Mouse (Mus musculus): ENCODE data around the gene Macrod1.

Gene Macrod1

DNA sequence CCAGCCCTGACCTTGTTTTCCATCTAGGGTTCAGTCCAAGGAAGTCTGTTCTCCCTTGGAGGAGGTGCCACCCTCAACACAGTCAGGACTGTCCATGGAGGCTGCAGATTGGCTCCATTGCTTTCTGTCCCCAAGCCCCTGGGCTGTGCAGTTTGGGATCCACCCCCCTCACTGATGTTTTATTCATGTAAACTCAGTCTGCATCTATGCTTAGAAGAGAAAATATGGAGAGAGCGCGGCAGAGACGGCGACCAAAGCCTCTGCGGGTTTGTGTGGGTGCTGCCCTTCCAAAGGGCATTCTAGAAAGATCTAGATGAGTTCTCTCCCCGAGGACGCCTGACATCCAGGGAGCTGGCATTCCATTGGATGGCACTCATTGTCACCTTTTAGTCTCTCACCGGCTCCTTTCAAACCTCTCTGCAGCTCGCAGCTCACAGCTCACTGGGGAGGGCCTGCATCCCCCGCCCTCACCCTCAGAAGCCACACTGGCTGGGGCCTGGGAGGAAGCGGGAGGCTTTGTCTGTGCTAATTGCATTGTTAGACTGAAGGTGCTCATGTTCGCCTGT, 84.3 kb downstream of the Macrod1 start:
- no peak for DNase-seq (ENCODE audit: low spot score in 2 of 2)

DNA sequence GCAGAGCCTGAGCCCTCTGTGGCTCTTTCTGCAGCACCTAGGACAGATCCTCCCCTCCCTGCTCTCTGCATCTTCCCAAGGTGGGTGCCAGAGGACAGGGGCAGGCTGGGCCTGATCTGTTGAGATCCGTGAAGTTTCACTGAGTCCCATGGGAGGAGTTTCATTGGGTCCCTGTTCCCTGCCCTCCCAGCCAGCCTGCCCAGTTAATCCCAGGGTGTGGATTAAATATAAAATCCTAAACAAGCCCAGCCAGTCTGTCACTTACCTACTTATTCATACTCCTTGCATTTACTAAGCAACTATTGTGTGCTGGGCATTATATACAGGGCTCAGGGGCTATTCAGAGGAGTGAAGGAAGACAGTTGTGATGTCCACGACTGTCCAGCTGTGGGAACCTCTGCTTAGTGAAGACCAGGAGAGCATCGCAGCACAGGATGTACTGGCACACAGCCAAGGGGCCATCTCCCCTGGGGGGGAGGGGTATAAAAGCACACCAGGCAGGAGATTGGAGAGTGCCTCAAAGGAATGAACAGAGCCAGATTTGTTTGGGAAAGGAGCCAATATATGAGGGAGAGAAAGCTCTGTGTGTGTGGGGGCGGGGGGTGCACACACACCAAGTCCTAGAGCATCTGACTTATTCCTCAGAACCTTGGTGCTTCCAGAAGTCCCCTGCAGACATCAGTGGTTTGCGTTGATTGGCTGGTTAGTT, 85.8 kb downstream of the Macrod1 start:
- no peak for DNase-seq (ENCODE audit: low spot score in 2 of 2)

DNA sequence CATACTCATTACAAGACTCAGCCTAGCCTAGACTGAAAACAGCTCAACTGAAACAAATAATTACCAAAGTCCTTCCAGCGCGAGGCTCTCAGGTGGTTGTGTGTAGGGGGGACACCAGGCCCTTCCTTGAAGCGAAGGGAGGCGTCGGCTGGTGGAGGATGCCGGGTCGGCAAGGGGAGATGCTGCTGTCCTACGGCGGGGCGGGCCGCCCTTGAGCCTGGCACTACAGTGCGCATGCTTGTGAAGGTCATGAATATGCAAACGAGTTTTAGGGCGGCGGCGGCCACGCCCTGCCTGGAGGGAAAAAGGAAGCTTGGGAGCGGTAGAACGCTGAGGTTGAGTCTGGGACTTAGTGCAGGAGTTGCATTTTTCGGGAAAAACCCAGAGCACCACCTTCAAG, 87.2 kb downstream of the Macrod1 start:
- DNase-seq (ENCODE audit: low spot score in 2 of 2), result peak; percentile 32 to 47

DNA sequence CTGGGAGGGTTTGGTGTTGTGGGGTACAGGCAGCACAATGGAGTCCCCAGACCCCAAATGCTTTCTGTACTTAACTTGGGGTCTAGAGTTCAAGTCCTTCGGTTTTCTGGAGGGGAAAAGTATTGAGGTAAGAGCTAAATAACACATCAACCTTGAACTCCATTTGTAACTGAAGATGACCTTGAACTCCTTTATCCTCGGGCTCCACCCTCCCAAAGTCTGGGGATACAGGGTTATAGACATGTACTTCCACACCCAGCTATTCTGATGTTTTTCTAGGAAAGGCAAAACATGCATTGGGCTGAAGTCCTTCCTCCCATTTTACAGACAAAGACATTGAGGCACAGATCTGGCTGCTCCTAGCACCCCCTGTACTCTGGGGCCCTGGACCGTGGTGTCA, 87.8 kb downstream of the Macrod1 start:
- no peak for DNase-seq (ENCODE audit: low spot score in 2 of 2)

DNA sequence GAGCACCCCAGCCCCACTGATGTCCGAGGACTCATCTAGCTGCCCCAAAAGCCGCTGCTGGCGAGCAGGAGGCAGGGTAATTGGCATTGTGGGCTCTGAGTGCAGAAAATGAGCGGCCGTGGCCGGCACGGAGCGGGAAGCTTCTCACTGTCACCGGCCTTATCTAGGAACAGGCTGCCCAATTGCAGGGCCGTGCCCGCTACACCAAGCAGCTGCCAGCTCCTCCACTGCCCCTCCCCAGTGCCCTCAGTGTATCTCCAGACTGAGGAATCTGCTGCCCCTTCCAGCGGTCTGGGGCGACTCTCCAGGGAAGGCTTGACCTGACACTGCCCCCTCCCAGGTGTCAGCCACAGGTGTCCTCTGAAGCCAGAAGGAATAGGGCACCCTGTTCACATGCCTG, 89.8 kb downstream of the Macrod1 start:
- no peak for DNase-seq (ENCODE audit: low spot score in 2 of 2)

DNA sequence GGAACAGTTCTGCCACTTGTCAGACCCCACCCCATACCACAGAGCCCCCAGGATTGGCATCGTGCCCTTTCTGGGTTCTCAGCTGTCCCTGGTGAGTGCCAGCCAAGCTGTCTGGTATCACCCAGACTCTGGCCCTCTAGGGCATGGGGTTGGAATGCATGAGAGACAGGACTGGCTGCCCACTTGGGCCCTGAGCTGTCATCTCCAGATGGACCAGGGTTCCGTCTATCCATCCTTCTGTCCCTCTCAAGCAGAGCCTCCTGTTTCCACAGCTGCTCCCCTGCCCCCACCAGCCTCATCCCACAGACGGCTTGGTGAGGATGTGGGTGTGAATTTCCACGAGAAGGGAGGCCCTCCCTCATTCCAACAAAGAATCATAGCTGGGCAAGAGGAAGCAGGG, 91.5 kb downstream of the Macrod1 start:
- no peak for DNase-seq (ENCODE audit: low spot score in 2 of 2)

DNA sequence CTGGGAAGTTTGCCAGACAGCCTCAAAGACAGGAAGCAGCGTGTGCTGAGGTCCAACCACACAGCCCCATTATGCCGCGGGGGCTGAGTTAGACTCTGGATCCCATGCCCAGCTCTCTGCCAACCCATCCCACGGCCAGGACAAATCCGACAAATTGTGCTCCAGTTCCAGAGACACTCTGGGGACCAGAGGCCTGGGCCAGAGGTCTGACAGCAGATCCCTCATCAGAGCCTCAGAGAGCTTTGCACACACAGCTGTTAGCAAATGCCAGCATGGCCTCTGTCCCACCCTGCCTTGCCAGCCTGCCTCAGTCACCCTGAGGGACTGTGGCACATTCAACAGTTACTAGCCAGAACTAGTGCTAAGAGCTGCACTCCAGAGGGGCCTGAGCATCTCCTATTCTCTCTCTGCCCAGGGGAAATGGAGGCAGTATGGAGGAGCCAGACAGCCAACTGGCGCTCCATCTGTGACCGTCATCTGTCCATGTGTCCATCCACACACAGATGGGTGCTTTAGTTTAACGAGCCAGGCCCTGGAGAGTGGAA, 92.0 kb downstream of the Macrod1 start:
- no peak for DNase-seq (ENCODE audit: low spot score in 2 of 2)

DNA sequence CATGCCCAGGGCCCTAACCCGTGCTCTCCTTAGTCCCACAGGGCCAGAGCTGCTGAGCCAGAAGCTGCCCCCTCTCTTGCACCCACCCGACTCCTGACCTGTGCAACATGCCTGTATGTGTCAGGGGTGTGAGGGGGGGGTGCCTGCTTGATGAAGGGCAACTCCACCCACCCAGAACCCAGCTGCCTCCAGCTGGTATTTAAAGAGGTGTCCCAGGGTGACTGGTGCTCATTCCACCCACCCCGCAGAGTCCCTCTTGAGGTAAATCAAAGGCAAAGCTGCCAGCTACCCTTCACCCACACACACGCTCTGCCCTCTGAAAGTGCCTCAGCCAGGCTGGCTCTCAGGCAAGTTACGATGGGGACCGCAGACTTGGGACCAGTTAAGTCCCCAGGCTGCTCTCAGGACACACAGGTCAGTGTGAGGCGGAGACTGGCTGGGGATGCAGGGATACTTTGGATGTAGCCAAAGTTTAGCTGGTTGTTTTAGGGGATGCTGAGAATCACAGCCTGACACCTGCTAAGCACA, 92.6 kb downstream of the Macrod1 start:
- no peak for DNase-seq (ENCODE audit: low spot score in 2 of 2)

DNA sequence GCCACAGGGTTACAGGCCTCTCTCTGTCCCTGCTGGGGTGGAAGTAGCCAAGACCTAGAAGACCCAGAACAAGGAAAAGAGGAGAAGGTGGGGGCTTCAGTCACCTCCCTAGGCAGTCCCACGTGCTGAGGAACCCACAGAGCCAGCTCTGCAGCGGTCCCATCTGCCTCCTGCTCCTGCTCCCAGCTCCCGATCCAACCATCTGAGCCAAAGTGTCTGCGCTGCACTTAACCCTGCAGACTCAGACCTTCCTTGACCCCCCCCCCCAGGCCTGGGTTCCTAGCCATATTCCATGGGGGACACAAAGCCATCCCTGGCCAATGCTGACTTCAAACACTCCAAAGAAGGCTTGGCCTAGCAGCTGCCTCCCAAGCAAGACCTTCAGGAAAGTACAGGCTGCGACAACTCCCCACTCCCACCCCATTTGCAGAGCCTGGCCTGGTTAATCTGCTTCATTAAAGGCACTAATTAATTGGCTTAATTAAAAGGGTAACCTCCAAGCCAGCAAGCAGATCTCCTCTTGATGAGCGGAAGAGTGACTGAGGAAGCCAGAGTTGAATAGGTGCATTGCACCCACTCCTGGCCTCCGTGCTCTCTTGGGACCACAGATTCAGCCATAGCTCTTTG, 94.8 kb downstream of the Macrod1 start:
- no peak for DNase-seq (ENCODE audit: low spot score in 2 of 2)

DNA sequence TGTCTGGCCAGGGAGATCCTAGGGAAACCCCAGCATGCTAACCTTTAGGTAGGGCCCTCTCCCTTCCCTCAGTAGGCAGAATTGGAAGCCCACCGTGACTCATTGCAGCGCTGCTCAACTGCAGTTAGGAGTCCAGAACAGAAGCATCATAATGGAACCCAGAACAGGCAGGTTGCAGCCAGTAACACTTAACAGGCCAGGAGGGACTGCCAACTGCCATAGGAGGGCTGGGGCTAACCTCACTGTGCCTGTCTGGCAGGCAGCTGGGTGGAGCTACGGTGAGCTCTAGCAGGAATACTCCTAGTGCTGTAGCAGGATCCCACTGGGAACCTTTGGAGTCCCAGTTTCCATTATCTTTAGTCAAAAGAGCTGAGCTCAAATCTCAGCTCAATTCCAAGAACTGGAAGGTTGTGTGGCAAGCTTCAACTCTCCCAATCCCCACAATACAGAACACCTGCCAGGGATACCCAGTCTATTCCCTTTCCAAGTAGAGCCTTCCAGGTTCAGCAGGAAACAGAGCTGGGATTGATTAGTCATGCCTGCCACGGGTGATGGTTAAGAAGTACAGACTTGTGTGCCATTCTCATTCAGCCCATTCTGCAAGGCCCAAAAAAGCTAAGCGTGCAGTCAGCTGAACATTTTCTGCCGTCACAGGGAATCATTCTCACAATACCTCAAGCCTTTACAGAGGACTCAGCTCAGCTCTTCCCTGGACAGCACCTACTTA, 95.5 kb downstream of the Macrod1 start:
- DNase-seq (ENCODE audit: low spot score in 2 of 2), result no peak

DNA sequence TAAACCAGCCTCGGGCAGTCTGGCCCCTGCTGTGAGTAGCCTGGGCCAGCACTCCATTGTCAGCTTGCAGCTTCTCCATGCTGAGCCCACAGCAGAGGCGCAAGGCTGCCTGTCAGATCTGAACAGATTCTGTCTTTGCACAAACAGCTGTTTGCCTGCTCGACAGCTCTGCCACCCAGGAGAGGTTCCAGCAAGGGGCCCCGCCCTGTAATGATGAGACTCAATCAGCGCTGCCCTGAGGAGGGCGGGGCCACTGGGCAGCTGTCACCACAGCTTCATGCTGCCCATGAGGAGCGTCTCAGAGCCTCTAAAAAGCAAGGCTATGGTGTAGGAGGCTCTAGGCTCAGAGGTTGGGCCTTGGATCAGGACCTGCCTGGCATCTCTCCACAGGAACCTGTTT, 96.6 kb downstream of the Macrod1 start:
- DNase-seq (ENCODE audit: low spot score in 2 of 2), result no peak

DNA sequence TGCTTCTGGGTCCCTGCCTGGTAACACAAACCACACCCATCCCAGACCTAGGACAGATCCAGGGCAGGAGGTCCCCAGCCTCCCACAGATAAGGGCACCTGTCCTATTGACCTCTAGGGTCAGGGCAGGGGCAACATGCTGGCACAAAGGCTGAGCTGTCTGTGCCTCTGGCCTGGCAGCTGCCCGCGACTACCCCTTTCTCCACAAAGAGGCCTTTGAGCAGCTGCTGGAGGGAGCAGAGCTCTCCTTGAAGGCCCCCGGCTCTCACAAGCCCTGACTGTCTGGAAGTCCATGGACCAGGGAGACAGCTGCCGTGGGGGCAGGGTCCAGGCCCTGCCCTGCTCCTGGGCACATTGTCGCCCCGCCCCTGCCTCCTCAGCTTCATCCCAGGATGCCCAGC, 98.6 kb downstream of the Macrod1 start:
- no peak for DNase-seq (ENCODE audit: low spot score in 2 of 2)

DNA sequence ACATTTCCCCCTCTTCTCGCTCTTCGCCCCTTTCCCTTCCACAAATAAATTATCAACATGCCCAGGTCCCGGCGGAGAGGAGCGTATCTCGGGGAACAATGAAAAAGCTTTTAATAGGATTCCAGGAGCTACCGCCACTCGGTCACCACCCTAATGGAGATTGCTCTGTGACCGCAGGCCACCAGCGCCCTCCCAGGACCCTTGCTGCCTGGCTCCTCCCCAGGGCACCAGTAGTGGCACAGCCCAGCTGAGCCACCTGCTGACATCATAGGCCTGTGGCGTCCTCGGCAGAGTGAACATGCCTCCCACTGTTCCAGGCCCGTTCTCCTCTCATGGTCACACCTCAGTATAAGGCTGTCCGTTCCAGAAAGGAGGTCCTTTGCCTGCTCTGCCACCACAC, 101.1 kb downstream of the Macrod1 start:
- no peak for DNase-seq (ENCODE audit: low spot score in 2 of 2)

DNA sequence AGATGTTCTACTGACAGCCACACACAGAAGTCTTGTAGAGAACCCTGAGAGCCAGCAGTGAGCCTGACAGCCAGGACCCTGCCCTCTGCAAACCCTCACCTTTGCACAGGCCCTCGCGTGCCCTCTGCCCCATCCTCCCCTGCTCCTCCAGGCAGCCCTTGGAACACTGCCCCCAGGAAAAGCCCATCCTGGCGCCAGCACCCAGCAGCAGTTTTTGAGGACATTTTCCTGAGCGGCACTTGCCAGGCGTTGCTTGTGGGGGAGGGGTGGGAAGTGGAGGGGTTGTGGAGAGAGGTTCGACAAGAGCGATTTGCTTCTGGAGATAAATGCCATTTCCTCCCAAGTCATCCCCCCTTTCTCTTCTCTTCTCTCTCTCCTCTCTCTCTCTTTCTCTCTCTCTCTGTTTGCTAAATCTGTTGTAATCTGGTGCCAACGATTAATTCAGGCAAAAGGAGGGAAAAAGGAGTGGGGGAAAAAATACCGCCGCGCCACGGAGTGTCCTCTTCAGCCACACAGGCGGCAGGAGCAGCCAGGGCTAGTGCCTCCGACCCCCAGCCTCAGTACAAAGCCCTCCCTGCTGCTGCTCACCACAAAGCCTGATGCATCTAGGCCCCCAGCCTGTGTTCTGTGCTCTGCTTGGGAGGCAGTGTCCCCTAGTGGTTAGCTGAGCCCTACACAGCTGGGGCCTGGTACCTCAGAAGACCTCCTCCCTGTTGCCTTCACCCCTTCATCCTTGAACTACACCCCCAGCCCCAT, 103.7 kb downstream of the Macrod1 start:
- peak in 1 of 2 experiments; percentile 14 for DNase-seq (ENCODE audit: low spot score in 2 of 2)

DNA sequence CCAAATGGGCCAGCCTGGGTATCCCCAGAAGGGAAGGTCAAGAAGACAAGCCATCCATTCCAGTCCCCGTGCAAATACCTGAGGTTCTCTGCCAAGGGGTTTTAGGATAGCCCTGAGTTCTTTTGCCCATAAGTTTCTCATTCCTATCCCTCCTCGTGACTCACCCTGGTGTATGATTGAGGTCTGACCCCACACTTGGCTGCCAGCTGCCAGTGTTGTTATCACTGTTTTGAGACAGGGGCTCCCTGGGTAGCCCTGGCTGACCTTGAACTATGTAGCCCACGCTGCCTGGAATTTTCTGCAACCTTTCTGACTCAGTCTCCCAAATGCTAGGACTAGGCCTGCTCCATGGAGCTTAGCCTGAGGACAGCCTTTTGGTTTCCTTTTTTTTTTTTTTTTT, 104.5 kb downstream of the Macrod1 start:
- no peak for DNase-seq (ENCODE audit: low spot score in 2 of 2)

DNA sequence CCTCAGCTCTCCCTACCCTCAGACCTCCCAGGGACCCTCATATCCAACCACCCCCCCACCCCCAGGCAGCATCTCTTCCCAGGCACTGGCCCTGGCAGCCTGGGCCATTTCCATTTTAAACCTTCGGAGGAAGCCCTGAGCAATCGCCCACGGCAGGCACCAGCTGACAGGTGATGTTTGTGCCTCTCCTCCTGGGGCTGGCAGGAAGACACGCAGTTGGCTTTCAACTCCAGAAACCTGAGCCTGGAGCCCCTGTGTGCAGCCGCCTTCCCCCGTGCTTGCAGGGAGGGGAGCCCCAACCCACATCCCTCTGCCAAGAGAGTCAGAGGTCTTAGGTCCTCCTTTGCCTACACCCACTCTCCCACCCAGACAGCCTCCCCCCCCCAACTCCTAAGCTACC, 107.6 kb downstream of the Macrod1 start:
- DNase-seq (ENCODE audit: low spot score in 2 of 2), result no peak

DNA sequence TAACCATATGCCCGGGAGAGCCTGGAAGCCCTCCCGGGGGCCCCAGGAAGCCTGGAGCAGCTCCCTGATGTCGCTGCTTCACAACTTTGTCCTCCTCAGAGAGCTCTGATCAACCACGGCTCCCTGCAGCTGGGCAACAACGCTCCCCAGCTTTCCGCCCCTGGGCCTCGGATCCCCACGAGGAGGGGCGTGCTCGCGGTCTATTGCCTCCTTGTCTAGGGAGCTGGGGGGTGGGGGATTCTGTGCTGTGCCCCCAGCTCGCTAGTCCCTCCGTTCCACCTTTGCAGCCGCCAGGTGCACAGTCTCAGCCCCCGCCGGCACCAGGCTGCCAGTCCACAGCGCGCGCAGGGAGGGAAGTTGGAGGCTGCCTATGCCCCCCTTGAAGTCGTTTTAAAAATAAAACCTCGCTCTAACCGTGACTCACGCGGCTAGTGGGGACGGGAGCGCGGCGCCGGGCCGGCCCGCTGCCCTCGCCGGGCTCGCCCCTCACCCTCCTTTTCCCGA, 108.3 kb downstream of the Macrod1 start:
- DNase-seq (ENCODE audit: low spot score in 2 of 2), result no peak

DNA sequence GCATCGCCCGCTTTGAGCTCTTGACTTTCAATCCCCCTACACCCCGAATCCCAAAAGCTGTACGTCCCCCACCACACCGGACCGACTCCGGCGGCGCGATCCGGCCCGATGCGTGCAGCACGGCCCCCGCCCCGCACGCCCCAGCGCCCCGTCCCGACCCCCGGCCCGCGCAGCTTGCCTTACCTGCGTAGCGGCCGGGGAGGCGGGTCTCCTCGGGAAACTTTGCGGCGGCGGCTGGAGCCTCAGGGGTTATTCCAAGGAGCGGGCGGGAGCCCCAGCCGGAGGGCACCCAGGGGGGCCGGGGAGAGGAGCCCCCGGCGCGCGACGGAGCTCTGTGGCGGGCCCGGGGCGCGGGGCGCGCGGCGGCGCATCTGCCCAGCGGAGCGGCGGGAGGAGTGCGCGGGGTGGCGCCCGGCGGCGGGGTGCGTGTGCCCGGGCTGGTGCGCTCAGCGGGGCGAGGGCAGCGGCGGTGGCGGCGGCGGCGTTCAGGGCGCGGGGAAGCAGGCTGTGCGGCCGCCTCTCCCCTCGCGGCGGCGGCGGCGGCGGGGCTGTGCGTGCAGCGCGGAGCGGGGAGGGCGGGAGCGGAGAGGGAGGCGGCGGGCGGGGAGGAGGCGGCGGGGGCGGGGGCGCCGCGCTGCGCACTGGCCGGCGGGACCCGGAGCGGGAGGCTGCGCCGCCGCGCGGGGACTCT, 109.0 kb downstream of the Macrod1 start:
- no peak for DNase-seq (ENCODE audit: low spot score in 2 of 2)

DNA sequence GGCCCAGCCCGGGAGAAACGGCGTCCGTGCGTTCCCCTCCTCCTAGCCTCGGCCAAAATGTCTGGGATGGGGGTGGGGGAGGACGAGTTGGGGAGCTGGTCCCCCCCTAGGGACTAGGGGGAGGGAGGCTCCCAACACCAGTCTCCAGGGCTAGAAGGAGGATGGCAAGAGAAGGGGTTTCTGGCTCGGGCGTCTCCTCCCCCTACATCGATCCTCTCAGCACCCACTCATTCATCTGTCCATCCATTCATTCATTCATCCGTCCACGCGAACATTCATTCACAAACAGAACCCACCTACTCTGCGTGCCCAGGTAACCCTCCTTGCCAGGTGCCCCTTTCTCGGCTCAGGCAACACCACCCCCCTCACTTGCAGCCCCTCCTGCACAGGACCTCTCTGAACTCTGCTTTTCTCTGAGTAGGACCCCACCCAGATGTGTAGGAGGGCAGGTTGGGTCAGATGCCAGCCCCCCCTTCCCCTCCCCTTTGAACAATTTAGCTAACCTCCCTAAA, 109.6 kb downstream of the Macrod1 start:
- no peak for DNase-seq (ENCODE audit: low spot score in 2 of 2)

DNA sequence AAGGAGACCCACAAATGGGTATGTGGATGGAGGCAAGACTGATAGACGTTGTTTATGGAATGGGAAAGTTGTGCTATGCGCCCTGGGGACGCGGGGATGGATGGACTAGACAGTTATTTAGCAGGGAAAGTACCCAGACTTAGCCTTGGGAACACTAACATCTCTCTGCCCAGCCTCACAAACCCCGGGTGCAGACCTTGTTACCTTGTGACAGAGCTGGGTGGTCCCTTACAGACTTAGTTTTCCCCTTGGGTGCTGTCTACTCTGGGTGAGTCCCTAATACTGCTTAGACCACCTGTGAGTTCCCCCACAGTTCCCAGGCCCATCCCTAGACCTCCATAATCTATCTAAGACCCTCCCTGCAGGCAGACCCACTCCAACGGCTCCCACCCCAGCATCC, 110.2 kb downstream of the Macrod1 start:
- DNase-seq (ENCODE audit: low spot score in 2 of 2), result no peak

Data from spleen, postnatal 14 days (tissue).